Mouse (Mus musculus): ENCODE results near the gene Rnf26. TPM values are rescaled to one million over a fixed set of nuclear protein-coding genes. Genes with fewer than 3 reads are reported as not detected.

Rnf26 gene
- total RNA-seq, 2 experiments from 2014 or later, result 13.5 to 23.6 TPM

DNA sequence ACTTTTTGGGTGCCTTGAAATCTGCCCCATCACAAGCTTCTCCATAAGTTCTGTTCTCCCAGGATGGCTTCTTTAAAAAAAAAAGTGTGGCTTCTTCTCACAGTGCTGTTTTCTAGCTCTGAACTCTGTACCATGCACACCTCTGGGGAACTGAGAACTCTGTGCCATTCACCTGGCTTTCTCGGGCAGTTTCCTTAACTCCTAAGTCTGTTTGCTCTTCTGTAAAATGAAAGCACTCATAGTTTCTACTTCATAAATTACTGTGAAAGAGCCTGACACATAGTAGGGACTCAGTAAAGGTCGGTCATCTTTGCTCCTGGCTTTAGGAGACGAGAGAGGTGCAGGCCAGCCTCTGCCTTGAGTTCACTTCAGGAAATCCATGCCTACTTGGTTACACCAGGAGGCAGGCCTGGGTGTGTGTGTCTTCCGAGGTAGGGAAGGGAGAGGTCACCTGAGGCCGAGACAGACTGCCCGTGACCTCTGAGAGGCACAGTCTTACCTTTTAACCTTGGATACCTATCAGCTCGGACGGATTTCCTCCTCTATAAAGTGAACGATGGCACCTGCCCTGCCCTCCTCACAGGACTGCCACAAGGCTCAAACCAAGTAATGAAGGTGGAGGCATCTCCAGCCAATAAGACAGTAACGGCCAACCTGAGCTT lies 35.0 kb downstream of the Rnf26 start:
- ATAC-seq (replicated peaks; ENCODE audit: low FRiP score, poor library complexity, severe bottlenecking), result no peak

DNA sequence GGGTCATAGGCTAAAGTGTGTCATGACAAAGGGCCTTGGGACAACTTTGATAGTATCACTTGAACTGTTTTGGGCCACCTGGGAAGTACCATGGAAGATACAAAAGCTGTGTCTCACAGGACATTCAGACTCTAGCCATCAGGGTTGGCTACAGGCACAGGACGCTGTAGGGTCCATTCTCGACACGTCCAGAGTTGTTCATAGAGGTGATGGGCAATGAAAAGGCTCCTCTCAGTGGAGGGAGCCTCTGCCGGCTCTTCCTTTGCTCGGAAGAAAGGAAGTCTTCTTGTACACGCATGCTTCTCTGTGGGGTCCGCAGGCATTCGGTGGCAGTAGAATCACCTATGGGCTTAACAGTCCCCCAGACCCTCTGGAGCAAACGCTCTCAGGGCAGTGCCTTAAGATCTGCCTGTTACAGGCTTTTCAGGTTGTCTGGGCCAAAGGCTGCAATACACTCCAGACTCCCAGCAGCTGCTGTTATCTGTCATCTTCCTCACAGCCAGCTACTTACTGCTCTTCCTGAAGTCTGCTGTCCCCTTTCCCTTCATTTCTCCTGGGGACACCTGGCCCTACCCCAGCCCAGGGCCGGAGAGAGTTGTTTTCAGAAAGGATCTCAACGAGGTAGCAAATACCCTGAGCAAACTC lies 35.9 kb downstream of the Rnf26 start:
- ATAC-seq (replicated peaks; ENCODE audit: low FRiP score, poor library complexity, severe bottlenecking), result no peak

DNA sequence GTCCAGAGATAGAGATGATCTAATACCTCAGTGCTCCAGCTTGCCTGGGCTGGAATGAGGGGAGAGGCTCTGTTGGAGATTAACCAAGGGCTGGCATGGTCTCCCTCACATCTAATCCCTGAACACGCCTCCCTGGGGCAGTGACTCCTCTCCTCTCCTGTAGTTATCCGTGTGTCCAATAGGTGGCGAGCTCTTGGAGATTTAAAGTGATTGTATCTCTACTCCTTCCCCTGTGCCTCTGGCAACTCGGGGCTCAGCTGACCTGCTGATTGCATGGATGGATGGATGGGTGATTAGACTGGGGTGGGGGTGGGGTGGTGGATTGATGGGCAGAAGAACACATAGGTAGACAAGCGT lies 36.6 kb downstream of the Rnf26 start:
- no peak for ATAC-seq (replicated peaks; ENCODE audit: low FRiP score, poor library complexity, severe bottlenecking)

DNA sequence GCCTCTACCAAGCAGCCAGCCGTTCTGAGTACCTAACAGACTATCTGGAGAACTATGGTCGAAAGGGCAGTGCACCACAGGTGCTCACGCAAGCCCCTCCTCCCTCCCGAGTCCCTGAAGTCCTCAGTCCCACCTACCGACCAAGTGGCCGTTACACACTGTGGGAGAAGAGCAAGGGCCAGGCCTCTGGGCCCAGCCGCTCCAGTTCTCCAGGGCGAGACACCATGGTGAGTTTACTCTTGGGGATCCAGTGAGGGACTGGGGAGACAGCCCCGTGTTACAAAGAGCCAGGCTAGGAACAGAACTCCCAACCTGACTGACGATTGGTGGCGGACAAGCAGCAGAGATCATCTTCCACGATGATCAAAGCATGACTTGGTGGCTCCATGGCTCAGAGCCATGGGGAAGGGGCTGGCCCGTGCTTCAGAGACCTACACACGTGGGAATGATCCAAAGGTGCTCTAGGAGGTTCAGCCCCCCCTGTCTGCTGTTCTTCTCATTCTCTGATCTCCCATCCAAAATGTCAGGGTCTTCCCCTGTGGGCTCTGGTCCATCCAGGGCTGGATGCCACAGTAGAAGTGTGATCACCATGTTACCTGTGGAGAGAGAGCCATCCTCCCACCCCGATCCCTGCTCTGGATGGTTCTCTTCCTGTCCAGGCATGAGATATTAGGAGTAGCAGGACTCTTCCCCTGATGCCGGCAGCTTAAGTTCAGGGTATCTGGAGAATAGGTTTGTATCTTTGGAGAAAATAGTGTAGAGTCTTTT lies 37.1 kb downstream of the Rnf26 start:
- ATAC-seq (replicated peaks; ENCODE audit: low FRiP score, poor library complexity, severe bottlenecking), result no peak

DNA sequence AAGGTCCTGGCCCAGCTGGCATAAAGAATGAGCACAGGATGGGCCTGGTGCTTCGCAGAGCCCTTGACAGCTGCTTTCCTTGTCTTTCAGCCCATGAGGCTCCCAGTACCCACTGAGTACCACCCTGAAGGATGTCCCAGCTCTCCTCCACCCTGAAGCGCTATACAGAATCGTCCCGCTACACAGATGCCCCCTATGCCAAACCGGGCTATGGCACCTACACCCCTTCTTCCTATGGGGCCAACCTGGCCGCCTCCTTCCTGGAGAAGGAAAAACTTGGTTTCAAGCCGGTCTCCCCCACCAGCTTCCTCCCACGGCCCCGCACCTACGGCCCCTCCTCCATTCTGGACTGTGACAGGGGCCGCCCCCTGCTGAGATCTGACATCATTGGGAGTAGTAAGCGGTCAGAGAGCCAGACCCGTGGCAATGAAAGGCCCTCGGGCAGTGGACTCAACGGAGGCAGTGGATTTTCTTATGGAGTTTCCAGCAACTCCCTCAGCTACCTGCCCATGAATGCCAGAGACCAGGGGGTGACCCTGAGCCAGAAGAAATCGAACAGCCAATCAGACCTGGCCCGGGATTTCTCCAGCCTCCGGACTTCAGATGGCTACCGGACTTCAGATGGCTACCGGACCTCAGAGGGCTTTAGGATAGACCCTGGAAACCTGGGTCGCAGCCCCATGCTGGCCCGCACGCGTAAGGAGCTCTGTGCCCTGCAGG lies 37.9 kb downstream of the Rnf26 start:
- no peak for ATAC-seq (replicated peaks; ENCODE audit: low FRiP score, poor library complexity, severe bottlenecking)

DNA sequence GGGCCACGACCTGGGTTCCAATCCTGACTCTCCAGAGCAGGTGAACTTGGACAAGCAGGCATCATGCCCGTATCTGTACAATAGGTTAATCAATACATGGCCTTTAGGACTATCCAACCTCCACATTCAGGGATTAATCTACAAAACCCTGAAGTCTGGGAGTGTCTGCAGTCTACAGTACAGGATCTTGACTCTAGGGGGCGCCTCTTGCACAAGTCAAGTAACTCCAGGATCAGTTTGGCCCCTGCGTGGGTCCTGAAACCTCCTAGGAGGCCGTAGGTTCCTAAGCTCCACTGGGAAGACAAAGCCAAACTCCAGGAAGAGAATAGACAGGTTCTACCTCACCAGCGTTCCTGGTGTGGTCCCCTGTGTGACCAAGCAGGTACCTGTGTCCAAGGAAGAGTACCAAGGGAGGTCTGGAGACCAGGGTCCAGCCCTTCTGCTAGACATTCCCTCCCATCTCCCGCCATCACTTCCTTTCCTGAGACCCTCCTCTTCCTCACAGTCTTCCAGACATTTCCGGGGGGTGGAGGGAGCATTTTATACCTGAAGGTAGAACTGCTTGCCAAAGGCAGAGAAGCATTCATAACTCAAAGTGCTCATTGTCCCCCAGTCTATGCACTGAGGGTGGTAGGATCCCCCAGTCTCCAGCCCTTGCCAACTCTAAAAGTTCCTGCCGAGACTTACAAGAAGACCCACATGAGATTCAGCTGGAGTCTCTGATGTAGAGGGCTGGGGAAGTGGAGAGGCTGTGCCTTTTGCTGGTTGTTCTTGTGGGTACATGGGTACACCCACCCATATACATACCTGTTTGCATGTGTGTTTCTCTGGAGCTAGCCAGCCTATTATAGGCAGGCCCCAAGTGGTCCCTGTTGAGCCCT lies 38.7 kb downstream of the Rnf26 start:
- peak; percentile 39; the same call in 1 of the 2 replicates for ATAC-seq (replicated peaks; ENCODE audit: low FRiP score, poor library complexity, severe bottlenecking)

DNA sequence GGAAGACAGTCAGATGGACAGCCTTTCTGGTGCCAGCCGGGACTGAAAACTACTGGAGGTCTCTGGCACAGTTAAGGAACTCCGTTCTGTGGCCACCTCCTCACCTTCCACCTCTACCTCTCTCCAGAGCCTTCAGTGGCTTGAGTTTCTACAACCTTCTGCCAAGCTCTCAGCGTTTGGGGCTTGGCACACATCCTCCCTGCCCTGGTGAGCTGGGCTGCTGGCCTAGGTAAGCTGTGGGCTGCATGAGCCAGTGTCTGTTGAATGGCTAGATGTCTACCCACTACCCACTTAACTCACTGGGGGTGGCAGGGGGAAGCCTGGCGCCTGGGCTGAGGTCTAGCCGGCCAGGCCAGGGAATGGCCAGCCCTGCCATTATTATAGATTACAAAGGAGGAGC lies 40.2 kb downstream of the Rnf26 start:
- ATAC-seq (replicated peaks; ENCODE audit: low FRiP score, poor library complexity, severe bottlenecking), result no peak

DNA sequence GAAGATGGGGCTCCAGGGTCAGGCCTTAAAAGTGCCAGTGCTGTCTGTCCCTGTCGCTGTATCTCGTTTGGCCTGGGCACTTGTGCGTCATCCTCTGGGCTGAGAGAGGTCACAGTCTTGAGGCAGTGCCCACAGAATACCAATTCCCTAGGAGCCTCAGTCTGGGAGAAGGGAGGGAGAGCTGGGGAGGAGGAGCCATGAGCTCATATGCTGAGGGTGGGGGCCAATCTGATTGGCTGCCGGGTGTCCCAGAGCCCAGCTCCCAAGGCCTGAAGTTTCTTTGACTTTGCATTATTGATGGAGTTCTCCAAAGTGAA lies 40.8 kb downstream of the Rnf26 start:
- no peak for ATAC-seq (replicated peaks; ENCODE audit: low FRiP score, poor library complexity, severe bottlenecking)

DNA sequence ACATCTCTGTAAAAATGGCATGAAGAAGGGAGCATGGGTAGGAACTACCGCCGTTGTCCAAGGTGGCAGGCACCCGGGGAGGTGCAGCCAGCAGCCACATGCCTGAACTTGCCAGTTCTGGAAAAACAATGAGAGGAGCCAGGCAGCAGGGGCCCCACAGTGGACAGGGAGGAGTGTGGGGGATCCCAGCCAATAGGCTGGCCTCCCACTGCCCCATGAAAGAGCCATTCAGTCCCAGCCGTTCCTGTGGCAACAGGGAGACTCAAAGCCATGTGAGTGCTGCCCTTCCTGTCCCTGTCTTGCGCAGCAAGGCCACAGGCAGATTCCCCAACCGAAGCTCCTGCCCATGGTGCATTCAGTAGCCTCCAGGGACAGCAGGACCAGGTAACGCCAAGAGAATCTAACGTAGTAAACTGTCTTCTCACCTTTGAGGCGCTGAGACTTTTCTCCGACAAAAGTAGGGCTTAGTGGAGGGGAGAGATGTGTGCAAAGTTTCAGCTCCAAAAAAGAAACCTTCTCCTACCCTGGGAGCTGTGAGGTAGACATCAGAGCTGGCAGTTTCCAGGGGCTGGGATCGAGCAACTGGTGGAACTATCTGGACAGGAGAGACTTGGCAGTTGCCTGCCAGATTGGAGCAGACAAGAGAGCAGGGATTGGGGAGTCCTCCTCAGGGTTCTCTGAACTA lies 41.3 kb downstream of the Rnf26 start:
- no peak for ATAC-seq (replicated peaks; ENCODE audit: low FRiP score, poor library complexity, severe bottlenecking)

DNA sequence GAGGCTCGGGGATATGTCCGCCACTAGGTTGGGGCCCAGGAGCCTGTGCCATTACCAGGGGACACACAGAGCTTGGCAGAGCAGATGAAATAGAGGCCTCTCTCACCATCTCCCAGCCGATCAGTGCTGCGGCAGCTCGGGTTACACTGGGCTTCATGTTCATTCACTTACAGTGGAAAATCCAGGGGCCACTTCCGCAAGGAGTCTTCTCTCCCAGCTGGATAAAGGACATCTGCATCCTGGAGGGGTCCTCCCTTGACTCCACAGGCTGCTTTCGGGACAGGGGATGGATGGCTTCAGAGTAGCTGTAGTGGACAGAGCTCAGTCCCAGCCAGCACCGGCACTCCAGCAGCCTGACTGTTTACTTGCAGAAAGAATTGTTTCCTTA lies 42.5 kb downstream of the Rnf26 start:
- ATAC-seq (replicated peaks; ENCODE audit: low FRiP score, poor library complexity, severe bottlenecking), result no peak

DNA sequence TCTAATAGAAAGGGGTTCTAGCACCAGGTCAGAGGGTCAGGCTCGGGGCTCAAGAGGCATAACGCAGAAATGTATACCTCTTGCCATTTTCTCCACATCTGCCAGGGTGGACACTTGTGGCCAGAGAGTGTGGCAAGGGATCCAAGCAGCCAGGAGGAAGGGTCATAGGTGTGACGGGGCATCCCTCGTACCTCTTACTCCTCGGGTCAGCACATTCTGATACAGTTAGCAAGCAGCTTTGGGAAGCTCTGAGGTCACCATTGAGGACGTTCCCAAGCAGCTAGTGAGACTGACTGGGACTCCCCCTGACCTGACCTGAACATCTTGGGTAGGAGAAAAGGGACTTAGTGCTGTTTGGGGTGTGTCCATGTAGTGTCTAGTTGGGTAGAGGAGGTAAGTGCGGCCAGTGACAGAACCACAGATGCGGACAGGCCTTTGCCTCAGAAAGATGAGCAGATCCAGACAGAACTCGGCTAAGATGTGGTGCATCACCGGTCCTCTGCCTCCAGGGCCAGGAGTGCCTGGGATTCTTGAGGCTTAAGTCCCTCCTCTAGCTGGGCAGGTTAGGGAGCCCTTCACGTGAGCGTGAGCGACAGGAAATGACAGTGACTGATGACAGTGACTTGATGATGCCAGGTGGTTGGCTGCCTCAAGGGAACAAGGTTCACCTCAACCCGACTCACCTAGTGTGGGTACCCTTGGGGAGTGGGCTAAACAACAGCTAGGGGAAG lies 43.0 kb downstream of the Rnf26 start:
- no peak for ATAC-seq (replicated peaks; ENCODE audit: low FRiP score, poor library complexity, severe bottlenecking)

DNA sequence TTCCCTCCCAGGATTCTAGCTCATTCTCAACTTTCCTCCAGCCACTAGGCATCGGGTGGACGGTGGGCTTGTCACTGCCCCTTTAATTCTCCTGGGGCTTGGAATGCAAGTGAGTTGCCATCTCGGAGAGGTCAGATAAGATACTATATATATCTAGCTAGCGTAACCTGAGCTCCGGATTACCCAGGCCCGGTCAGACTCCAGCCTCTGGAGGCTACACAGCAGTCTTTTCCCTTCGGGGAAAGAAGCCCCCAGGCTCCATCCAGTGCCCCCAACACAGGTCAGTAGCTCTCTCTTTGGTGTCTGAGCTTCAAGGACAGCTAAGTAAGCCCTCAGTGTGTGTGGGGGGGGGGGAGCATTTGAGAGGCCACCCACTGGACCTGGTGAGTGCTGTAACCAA lies 44.1 kb downstream of the Rnf26 start:
- ATAC-seq (replicated peaks; ENCODE audit: low FRiP score, poor library complexity, severe bottlenecking), result no peak

DNA sequence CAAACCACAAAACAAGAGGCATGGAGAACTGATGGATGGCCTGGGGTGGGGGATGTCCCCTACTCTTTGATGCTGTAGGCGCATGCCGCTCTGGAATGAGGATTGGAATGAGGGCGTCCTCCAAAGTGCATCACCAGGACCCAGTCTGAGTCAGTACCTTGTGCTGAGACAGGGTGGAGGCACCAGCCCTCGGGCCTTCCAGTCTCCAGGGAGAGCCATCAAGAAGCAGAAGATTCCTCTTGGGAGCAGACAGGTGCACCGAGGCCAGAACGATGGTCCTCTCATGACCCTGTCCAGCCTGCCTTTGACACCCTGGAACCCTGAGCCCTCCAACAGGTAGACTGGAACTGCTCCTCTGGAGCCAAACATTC lies 45.4 kb downstream of the Rnf26 start:
- ATAC-seq (replicated peaks; ENCODE audit: low FRiP score, poor library complexity, severe bottlenecking), result no peak

DNA sequence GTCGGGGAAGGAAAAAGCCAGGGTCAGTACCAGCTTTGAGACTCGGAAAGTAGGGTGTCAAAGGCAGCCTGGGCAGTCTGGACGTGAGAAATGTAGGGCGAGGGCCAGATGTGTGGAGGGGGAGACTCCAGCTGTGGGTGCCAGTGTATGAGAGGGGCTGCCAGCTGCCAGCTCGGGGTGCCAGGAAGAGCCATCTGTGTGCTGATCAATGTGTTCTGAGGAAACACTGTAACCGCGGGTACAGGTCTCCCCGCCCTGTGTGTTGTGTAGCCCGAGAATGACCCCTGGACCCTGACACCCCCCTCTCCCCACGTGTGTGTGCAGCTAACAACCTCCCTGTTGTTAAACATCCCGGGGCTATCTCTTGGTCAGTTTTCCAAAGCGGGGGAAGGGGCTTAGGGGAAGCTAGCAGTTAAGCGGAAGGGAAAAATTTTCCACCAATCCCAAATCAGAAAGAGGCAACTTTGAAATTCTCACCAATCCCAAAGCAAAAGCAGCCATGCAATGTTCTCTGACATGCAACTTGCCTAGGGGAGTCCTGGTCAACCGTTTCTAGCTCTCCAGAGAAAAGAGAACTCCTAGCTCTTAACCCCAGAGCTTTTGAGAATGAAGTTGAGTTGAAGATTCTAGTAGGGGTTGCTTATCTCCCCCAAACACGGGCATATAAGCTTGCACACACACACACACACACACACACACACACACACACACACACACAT lies 45.9 kb downstream of the Rnf26 start:
- ATAC-seq (replicated peaks; ENCODE audit: low FRiP score, poor library complexity, severe bottlenecking), result no peak

DNA sequence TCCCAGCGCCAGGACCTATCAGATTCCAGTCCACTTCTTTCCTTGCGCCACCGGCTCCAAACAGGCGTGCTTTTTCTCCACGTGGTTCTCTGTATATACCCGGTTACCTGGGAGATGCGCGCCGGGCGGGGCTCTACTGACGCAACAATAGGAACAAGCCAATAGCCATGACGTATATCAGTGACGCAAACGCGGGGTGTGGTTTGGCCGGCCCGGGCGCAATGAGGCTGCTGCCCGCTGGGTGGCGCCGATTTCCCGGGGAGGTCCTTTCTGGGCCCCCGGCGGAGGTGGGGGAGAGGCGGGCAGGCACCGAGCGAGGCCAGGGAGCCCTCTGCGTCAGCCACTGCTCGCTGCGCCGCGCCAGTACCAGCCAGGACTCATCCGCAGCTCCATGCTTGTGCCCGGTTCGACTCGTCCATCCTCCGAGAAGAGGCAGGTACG lies 46.5 kb downstream of the Rnf26 start, which contains the start of gene Usp2:
Gene Usp2, plus strand, starts transcription at position 237 of the 441 bp plus-strand sequence.
- ATAC-seq (replicated peaks; ENCODE audit: low FRiP score, poor library complexity, severe bottlenecking), result peak; percentile 72

DNA sequence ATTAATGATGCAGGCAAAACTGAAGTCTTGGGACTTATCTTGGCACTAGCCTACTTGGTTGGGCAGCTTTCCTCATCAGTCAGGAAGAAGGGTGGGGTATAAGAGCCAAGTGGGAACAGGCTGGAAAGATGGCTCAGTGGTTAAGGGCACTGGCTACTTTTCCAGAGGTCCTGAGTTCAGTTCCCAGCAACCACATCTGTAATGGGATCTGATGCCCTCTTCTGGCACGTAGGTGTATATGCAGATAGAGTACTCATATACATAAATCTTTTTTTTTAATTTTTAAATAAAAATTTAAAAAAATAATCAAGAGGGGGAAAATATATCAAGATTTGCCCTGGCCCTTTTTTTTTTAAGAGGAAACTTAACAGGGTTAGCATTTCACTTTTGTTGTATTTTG lies 48.1 kb downstream of the Rnf26 start:
- ATAC-seq (replicated peaks; ENCODE audit: low FRiP score, poor library complexity, severe bottlenecking), result no peak

DNA sequence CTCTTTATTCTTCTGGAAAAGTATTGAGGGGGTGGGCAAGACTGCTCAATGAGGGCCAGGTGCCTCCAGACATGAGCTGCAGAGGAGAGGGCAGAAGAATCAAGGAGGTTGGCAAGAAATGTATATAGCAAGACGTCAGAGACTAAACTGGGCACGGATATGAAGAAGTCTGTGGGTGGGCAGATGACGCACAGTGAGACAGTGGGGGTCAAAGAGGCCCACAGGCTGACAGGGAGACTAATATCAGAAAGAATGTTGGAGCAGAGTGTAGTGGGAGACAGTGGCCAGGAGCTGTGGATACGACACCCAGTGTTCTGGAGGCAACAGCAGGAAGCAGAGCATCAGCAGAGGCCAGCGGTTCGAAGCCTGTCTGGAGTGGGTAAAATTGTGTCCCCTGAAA lies 54.7 kb downstream of the Rnf26 start:
- no peak for ATAC-seq (replicated peaks; ENCODE audit: low FRiP score, poor library complexity, severe bottlenecking)

DNA sequence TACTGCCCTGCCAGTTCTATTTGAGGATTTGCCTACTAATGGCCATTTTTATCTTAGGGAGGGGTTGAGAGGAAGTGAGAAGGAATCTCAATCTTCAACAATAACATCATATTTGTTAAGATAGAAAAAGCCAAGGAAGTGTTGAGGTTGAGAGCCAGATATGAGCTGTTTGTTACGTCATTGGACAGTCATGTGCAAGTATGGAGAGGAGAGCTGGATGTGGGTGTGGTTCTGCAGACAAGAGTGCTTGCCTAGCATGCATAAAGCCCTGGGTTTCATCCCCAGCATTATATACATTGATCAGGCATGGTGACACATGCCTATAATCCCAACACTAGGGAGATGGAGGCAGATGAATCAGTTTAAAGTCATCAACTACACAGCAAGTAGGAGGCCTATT lies 59.4 kb downstream of the Rnf26 start:
- ATAC-seq (replicated peaks; ENCODE audit: low FRiP score, poor library complexity, severe bottlenecking), result no peak
